Mouse (Mus musculus): ENCODE measurements around the gene Zbtb7b. TPM values are rescaled to one million over a fixed set of nuclear protein-coding genes. Genes with fewer than 3 reads are reported as not detected.

The Zbtb7b gene
- polyA plus RNA-seq, 1 experiment from 2014 or later: 3.7 TPM

DNA sequence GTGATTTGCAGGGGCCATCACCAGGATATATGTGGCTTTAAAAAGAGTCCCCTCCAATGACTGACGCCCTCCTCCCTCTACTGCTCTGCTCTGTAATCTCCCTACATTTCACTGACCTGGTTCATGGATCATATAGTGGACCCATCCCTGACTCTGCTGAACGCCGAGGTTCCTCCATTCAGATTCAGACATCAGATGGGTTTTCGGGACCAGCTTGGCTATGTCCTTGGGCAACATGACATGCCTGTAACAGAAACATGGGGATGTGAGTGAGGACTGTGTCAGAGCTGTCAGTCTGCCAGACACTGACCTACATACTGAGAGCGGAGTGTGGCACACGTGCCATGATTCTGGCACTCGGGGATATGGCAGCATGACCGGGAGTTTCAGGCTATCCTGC is 21.6 kb upstream of the Zbtb7b start:
- H3K36me3 ChIP-seq: peaks cover 36% of the 10 kb centered on the region
- 93% methylated on average over 8 of the region's 8 CpGs for WGBS
- H3K4me3 ChIP-seq (replicated peaks): no peak overlapping the region; the same call in 1 of the 2 replicates
- no peaks in the 10 kb centered on the region for H3K27me3 ChIP-seq
- H3K27ac ChIP-seq: no peak overlapping the region
- H3K4me2 ChIP-seq: no peak overlapping the region; the same call in 1 of the 2 replicates
- no peak overlapping the region for H3K9ac ChIP-seq
- no peaks in the 10 kb centered on the region for H3K9me3 ChIP-seq (replicated peaks)
- H3K4me1 ChIP-seq: peaks cover 35% of the 10 kb centered on the region
- no peak for ATAC-seq (replicated peaks; ENCODE audit: low FRiP score)

- 5% methylated on average over 28 of the region's 28 CpGs for WGBS
- Histone ChIP-seq H3K27ac (peak within 1 kb of the TSS; percentile 48; the same call in 1 of the 2 replicates), H3K4me1 (peaks cover 16% of the 10 kb centered on the region)
Observed at GRCm38 (mm10) chr3:89411490-89412393, 17.2 kb upstream of the Zbtb7b start, which contains the start of gene Flad1. TSS of gene Flad1 (minus strand) at chr3:89411870.

GRCm38 (mm10) chr3:89410864-89411263 is 16.3 kb upstream of the Zbtb7b start:
- Histone ChIP-seq H3K4me2 (peak overlapping the region; percentile 65), H3K4me1 (peaks cover 10% of the 10 kb centered on the region), H3K27ac (peak overlapping the region; percentile 19; the same call in 1 of the 2 replicates), H3K4me3 (replicated peaks) (peak overlapping the region; percentile 54), H3K27me3 (no peaks in the 10 kb centered on the region), H3K9ac (peak overlapping the region; percentile 51), H3K9me3 (replicated peaks) (no peaks in the 10 kb centered on the region), H3K36me3 (peaks cover 51% of the 10 kb centered on the region)
- WGBS: 78% methylated on average over 10 of the region's 10 CpGs
- ATAC-seq (replicated peaks; ENCODE audit: low FRiP score): no peak

More at GRCm38 (mm10) chr3:89411490-89412393, 17.2 kb upstream of the Zbtb7b start, which contains the start of gene Flad1:
- H3K36me3 ChIP-seq: peaks cover 57% of the 10 kb centered on the region
- H3K9ac ChIP-seq: peak within 1 kb of the TSS; percentile 51
- H3K4me2 ChIP-seq: peak within 1 kb of the TSS; percentile 65
- peak within 1 kb of the TSS; percentile 54 for H3K4me3 ChIP-seq (replicated peaks)
- H3K27me3 ChIP-seq: no peaks in the 10 kb centered on the region
- peak; percentile 99 for ATAC-seq (replicated peaks; ENCODE audit: low FRiP score)
- no peaks in the 10 kb centered on the region for H3K9me3 ChIP-seq (replicated peaks)

- Histone ChIP-seq H3K27ac (no peak overlapping the region), H3K4me1 (peaks cover 10% of the 10 kb centered on the region)
- 94% methylated on average over 3 of the region's 3 CpGs for WGBS
Observed at GRCm38 (mm10) chr3:89409701-89410100, 15.1 kb upstream of the Zbtb7b start.

GRCm38 (mm10) chr3:89408448-89408847 is 13.9 kb upstream of the Zbtb7b start:
- Histone ChIP-seq H3K9ac (no peak overlapping the region), H3K4me1 (peaks cover 10% of the 10 kb centered on the region), H3K36me3 (peaks cover 45% of the 10 kb centered on the region), H3K4me3 (replicated peaks) (no peak overlapping the region), H3K4me2 (no peak overlapping the region), H3K27me3 (no peaks in the 10 kb centered on the region), H3K9me3 (replicated peaks) (no peaks in the 10 kb centered on the region), H3K27ac (no peak overlapping the region)
- 68% methylated on average over 16 of the region's 16 CpGs for WGBS
- no peak for ATAC-seq (replicated peaks; ENCODE audit: low FRiP score)

More at GRCm38 (mm10) chr3:89409701-89410100, 15.1 kb upstream of the Zbtb7b start:
- Histone ChIP-seq H3K4me2 (no peak overlapping the region), H3K27me3 (no peaks in the 10 kb centered on the region), H3K9ac (no peak overlapping the region), H3K4me3 (replicated peaks) (no peak overlapping the region), H3K9me3 (replicated peaks) (no peaks in the 10 kb centered on the region), H3K36me3 (peaks cover 48% of the 10 kb centered on the region)
- no peak for ATAC-seq (replicated peaks; ENCODE audit: low FRiP score)

GRCm38 (mm10) chr3:89406887-89407286 is 12.3 kb upstream of the Zbtb7b start:
- H3K4me1 ChIP-seq: peaks cover 8% of the 10 kb centered on the region
- no peaks in the 10 kb centered on the region for H3K27me3 ChIP-seq
- no peak overlapping the region for H3K4me3 ChIP-seq (replicated peaks)
- ATAC-seq (replicated peaks; ENCODE audit: low FRiP score): no peak
- no peak overlapping the region for H3K4me2 ChIP-seq
- no peaks in the 10 kb centered on the region for H3K9me3 ChIP-seq (replicated peaks)
- 87% methylated on average over 6 of the region's 6 CpGs for WGBS
- H3K27ac ChIP-seq: no peak overlapping the region
- H3K36me3 ChIP-seq: peaks cover 54% of the 10 kb centered on the region
- H3K9ac ChIP-seq: no peak overlapping the region

DNA sequence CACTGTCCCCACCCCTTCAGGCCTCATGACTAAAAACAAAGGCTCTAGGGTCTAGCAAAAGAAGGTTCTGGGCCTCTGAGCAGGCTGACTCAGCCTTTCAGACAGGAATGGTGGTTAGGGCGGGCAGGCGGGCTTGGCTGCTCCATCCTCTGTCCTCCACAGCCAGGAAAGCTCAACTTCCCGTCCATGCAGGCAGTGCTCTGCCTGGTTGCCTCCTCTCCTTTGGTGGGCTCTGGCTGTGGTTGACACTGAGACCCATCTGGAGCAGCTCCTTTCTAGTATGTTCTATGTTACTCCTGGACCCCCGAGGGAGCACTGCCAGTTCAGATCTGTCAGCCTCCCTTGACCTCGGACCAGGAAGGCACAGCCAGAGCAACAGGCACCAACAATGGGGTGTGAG is 8.1 kb upstream of the Zbtb7b start, which contains the start of gene Lenep:
Lenep (minus strand) TSS at position 101 of the 400 bp plus-strand sequence.
- no peak within 1 kb of the TSS for H3K4me2 ChIP-seq
- H3K4me3 ChIP-seq (replicated peaks): no peak within 1 kb of the TSS
- WGBS: 82% methylated on average over 5 of the region's 5 CpGs
- H3K36me3 ChIP-seq: peaks cover 50% of the 10 kb centered on the region
- no peaks in the 10 kb centered on the region for H3K4me1 ChIP-seq
- H3K27ac ChIP-seq: no peak within 1 kb of the TSS
- no peaks in the 10 kb centered on the region for H3K27me3 ChIP-seq
- ATAC-seq (replicated peaks; ENCODE audit: low FRiP score): no peak
- H3K9ac ChIP-seq: 0 out of 2 replicates have a peak within 1 kb of the TSS, but pooled peaks have one; percentile 4
- no peaks in the 10 kb centered on the region for H3K9me3 ChIP-seq (replicated peaks)

GRCm38 (mm10) chr3:89401329-89401728 is 6.8 kb upstream of the Zbtb7b start:
- H3K9ac ChIP-seq: no peak overlapping the region
- H3K9me3 ChIP-seq (replicated peaks): no peaks in the 10 kb centered on the region
- H3K4me3 ChIP-seq (replicated peaks): no peak overlapping the region
- H3K36me3 ChIP-seq: peaks cover 40% of the 10 kb centered on the region
- H3K27ac ChIP-seq: no peak overlapping the region
- peaks cover 7% of the 10 kb centered on the region for H3K4me1 ChIP-seq
- H3K27me3 ChIP-seq: no peaks in the 10 kb centered on the region
- H3K4me2 ChIP-seq: no peak overlapping the region
- ATAC-seq (replicated peaks; ENCODE audit: low FRiP score): no peak
- 90% methylated on average over 7 of the region's 7 CpGs for WGBS

DNA sequence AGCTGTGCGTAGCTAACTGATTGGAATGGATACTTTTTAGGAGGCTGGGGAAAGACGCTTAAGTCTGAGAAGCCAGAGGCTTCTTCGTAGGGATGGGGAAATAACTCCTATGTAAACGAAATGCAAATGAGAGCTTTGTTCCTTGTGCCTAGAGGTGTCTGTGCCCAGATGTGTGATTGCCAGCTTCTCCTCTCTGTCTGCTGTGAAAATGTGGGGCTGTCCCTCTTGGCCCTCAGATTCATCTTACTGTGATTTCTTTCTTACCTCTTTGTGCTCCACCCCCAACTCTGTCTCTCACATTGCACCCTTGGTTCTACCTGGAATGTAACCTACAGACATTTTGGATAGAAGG is 2.1 kb upstream of the Zbtb7b start:
- no peaks in the 10 kb centered on the region for H3K9me3 ChIP-seq (replicated peaks)
- WGBS: 2% methylated on average over 4 of the region's 4 CpGs
- peak overlapping the region; percentile 99 for H3K4me2 ChIP-seq
- H3K27me3 ChIP-seq: no peaks in the 10 kb centered on the region
- peak overlapping the region; percentile 95 for H3K27ac ChIP-seq
- peaks cover 46% of the 10 kb centered on the region for H3K4me1 ChIP-seq
- H3K4me3 ChIP-seq (replicated peaks): peak overlapping the region; percentile 59
- peaks cover 4% of the 10 kb centered on the region for H3K36me3 ChIP-seq
- ATAC-seq (replicated peaks; ENCODE audit: low FRiP score): no peak
- peak overlapping the region; percentile 56 for H3K9ac ChIP-seq

- H3K4me3 ChIP-seq (replicated peaks): peak overlapping the region; percentile 59
- H3K27ac ChIP-seq: peak overlapping the region; percentile 95
- peak overlapping the region; percentile 99 for H3K4me2 ChIP-seq
- H3K4me1 ChIP-seq: peaks cover 52% of the 10 kb centered on the region
- no peaks in the 10 kb centered on the region for H3K27me3 ChIP-seq
- no peak for ATAC-seq (replicated peaks; ENCODE audit: low FRiP score)
- H3K9ac ChIP-seq: peak overlapping the region; percentile 65
- H3K9me3 ChIP-seq (replicated peaks): no peaks in the 10 kb centered on the region
- H3K36me3 ChIP-seq: no peaks in the 10 kb centered on the region
- under 1% methylated on average over 44 of the region's 44 CpGs for WGBS
Observed at GRCm38 (mm10) chr3:89395806-89396653, 1.5 kb upstream of the Zbtb7b start.

DNA sequence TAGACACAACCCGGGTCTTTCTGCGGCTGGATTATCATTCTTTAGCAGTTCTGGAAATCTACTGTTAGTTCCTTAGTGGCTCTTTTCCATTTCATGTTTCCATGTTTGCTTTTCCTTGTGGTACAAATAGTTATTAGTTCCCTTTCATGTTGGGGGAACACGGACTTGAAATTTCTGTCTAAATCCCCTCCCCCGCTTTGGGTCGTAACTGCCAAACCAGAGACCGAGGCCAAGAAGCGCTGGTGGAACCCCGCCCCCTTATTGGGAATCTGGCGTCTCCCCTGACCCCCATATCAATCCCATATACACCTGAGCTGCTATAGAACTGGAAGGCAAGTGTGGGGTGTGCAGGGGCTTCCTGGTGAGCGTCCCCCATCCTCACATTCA is 836 bp upstream of the Zbtb7b start:
- peak overlapping the region; percentile 65; the same call in 1 of the 2 replicates for H3K9ac ChIP-seq
- peak overlapping the region; percentile 95 for H3K27ac ChIP-seq
- 2% methylated on average over 10 of the region's 10 CpGs for WGBS
- H3K4me3 ChIP-seq (replicated peaks): peak overlapping the region; percentile 59
- H3K4me2 ChIP-seq: peak overlapping the region; percentile 99
- no peak for ATAC-seq (replicated peaks; ENCODE audit: low FRiP score)
- H3K27me3 ChIP-seq: no peaks in the 10 kb centered on the region
- H3K36me3 ChIP-seq: no peaks in the 10 kb centered on the region
- peaks cover 58% of the 10 kb centered on the region for H3K4me1 ChIP-seq
- no peaks in the 10 kb centered on the region for H3K9me3 ChIP-seq (replicated peaks)
